Mouse (Mus musculus) thymus, postnatal 10 days (tissue): ENCODE results near the gene Gm11232.

Experiments
- DNase-seq, 2 experiments: peaks; one replicate each; pipeline ENCODE4 v3.0.0; 2021; ENCODE audit warnings: low spot score in 2 of 2

Gm11232 gene

DNA sequence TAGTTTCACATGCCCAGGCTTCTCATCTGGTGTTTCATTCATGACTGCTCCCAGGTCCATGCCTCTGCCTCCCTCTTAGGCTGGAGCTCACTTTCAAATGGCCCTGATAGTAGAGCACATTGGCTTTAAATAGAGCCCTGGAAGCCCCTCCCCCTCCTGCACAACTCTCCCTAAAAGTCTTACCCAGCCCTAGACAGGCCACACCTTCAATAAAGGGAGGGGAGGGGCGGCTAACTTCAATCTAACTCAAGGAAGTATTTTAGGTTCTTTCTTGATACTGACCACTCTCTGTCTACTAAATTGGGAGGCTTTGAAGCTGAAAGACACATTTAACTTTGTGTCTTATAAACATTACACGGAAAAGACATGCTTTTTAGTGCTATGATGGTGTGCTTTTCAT, at the start of gene Gm11232:
Gm11232 (minus strand) TSS at position 101 of the 400 bp plus-strand sequence.
- no peak for DNase-seq

DNA sequence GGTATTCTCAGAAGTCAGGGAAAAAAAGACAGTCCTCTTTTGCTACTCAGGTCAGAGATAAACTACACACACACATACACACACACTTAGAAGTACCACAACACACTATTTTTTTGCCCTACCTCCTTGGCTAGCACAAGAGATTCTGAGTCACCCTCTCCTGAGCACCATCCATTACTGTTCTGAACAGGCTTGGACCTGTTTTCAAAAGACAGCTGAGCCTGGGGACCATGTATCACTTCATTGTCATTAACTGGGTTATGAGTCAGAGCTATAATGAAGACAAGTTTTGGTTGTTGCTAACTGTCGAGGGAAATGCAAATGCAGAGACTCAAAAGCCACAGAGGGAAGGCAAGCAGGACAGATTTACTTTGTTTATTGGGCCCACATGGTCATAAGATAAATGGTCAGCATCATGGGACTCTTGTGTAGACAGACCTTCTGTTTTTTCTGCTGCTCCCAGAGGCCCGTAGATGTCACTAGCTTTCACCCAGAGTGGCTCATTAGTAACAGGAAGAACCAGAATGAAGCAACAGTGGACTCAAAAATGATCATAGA, 48.3 kb upstream of the Gm11232 start:
- DNase-seq = no peak

DNA sequence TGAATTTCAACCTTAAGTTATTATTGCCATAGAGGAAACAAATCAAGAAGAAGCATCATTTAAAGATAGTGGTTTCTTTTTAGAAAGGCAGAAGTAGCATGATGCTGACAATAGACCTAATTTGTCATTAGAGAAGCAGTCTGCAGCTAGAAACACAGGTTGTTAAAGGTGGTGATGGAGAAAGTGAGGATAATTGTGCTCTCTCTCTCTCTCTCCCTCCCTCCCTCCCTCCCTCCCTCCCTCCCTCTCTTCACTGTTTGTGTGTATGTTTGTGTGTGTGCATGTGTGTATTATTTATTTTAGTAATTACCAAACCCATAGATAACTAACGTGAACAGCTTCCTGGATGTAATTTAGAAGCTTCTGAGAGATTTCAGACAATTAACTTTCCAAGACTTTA, 7.8 kb upstream of the Gm11232 start:
- no peak for DNase-seq

DNA sequence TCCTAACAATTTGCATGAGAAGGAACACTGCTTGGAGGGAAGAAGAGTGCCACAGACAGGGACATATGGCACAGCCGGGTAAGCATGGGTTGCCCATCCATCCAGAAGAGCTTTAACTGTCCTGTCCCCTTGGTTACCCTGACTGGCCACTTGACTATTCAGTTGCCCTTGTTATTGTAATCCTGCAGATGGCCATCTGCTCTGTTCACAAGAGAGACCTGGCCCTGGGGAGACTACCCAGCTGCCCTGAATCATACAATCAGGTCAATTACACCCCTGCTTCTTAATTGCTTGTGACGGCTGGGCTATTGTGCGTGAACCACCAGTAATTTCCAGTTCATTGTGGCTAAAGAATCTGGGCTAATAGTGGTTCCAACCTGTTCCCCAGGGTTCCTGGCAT, 7.3 kb upstream of the Gm11232 start:
- DNase-seq = no peak

DNA sequence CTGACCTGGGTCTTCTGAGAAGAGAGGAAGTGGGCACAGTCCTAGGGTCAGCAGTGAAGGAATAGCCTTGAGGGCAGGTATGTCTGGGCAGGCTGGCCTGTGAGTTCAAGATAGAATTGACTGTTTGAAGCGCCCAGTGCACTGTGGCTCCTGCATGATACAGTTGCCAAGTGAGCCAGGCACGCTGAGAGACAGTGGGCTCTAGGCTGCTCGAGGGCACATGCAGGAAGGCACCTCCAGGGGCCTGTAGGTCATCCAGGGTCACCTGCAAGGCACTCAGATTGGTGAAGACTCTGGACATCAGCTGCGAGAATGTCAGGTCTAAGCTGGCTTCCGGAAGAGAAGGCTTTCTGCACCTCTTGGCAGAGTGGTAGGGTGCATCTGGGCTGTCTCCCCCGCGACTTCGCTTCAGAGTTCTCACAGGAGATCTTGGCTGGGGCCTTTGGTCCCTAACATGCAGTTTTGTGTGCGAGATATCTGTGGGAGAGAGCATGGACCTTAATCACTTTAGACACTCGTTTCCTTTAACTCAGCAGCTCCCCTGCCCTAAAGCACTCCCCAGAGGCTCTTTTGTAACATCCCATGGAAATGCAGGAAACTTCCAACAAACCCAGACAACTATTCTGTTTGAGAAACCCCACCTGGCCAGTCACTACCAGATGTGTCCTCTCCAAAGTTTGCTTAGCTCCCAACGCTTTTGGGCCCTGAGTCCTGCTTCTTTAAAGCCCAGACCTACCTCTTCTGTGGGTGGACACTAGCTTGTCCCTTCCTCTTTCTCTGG, 1.1 kb downstream of the Gm11232 start:
- no peak for DNase-seq

DNA sequence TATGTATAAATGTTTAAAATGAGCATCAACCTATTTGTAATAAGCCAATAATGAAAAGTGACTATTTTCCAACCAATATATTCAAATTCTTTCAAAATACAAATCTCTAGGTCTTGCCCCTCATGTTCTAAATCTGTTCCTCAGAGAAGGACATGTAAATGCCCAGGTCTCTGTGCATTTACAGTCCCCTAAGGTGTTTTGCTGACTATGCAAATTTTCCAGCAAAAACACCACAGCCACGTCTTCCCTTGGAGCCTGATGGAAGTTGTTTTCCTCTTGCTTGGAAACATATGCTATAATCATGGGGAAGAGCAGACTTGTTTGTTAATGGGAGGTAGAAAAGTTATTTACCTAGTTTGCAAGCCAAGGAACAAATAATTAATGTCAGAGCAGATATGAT, 12.0 kb downstream of the Gm11232 start:
- DNase-seq = no peak

DNA sequence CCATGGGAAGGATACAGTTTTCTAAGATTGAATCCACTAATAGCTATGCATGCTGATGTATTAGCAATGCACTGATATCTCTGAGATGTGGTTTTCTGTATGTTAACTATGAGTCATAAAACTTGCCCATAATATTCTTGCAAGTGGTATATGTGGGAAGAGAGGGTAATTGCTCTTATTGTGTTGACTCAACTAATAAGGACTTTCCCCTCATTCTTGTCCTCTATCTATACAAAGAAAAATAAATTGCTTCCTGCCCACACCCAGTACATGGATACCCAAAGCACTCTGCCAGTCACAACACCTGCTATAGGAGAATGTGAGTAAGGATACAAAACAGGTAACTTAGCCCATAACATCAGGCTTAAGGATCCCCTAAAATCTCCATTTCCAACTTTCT, 21.2 kb downstream of the Gm11232 start:
- no peak for DNase-seq

DNA sequence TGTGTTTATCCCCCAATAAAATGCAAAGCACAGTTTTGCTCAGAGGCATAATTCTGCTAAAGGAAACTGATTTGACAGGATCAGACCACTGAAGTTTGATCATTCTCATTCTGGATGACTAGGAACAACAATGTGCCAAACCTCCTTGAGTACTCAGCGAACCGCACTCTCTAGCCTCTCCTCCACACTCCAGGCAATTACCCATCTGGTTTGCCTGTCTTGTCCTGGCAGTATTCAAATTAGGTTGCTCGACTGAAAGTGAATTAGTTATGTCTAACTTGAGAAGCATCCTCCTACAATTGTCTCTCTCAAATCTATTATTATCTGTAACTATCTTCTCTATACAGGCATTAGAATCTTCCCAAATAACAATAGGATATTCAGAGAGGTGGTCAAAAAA, 22.5 kb downstream of the Gm11232 start:
- no peak for DNase-seq

DNA sequence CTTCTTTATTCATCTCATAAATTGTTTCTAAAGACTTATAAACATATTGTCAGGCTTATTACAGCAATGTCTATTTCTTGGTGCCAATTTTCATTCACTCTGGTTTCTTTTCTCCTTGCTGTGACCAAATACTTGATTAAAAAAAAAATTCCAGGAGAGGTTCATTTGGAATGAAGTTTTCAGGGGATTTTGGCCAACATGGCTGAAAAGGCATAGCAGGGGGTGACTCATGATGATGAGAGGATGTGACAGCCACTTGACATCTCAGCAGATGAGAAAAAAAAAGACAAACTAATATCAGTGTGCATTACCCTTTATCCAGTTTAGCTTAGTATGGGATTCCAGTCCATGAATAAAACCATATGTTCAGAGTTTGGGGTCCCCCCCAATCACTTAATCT, 28.4 kb downstream of the Gm11232 start:
- DNase-seq = no peak

DNA sequence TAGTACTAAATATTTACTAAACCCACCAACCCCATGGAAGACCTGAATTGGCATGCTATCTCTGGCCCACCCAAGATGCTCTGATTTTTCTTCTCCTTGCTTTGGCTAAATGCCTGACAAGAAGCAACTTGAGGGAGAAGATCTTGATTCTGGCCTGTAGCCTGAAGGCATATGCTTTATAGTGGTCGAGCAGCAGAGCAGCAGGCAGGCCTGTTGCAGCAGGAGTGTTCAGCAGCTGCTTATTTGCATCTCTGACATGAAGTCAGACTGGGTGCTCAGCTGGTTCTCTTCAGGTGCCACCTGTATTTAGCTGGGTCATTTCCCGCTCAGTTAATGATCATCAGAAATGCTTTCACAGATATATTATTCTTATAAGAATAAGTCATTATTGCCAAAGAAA, 30.2 kb downstream of the Gm11232 start:
- no peak for DNase-seq

DNA sequence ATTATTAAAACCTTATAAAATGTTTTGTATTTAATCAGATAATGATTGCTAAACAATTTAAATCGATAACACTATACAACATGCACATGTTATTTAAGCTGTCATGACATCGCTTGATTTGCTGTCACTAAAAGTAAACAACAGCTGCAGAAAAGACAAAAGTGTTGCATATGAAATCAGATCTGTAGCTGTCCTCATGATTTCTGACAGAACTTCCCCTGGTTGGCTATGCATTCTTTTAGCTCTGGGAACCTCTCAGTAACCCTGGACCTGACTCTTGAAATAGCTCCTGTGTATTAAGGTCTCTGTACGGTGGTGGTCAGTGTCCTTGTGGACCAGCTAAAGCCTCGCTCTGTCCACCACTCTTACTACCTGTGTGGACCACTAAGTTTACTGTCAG, 30.7 kb downstream of the Gm11232 start:
- no peak for DNase-seq

DNA sequence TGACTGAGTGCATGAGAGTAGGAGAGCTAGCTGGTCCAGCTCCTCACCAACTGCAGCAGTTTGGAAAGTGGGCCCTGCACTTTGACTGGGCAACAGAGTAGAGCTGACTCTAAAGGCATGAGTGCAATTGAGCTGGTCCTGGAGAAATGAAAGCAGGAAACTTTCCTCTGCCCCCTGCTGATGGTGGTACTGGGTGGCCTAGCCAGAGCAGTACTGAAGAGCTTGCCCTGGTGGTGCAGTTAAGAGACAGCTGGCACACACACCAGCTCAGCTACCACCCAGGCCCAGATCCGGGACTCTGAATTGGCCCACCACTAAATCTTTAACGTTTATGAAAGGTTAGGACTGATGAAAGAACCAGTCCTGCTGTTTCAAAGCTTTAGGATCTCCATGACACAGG, 31.9 kb downstream of the Gm11232 start:
- no peak for DNase-seq
